Mouse (Mus musculus): ENCODE measurements around the gene 7420426K07Rik. TPM values are rescaled to one million over a fixed set of nuclear protein-coding genes. Genes with fewer than 3 reads are reported as not detected.

Gene 7420426K07Rik
- polyA plus RNA-seq, 1 experiment from 2014 or later: not detected

DNA sequence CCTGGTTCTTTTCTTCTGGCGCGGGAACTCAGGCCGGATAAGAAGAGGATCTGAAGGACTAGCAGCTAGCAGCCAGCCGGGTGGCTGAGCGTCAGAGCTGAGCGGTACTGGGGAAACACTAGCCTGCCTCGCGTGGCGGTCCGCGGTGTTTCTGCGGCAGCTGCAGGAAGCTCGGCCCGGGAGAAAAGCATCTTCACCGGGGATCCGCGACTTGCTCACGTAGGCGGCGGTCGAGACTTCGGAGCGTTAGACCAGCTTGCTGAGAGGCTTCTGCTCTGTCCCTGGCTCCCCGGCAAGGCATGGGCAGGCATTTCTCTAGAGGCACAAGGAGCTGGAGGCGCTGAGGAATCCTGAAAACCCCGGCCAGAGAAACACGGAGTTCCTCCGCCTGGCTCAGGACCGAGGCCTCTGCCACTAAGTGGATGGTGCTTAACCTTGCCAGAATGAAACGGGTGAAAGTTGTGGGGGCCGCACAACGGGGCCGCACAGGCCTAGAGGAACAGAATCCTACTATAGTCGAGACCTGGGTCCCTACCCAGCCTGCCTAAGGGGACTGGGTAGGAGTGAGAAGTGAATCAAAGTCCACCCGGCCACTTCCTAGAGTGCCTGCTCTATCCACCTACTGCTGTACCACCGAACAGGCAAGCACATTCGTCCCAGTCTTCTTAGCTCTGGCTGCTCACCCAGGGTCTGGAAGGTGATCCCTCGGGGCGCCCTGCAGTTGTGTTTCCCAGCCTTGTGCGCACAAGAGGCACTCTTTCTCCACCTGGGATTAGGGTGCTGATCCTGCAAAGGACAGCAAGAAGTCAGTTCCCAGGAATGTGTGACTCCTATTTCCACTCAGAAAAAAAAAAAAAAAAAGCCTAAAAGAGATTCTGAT lies 49.5 kb downstream of the 7420426K07Rik start:
- H3K27me3 ChIP-seq: peaks cover 92% of the 10 kb centered on the region
- no peak overlapping the region for H3K9ac ChIP-seq
- H3K9me3 ChIP-seq: no peaks in the 10 kb centered on the region
- WGBS: under 1% methylated on average over 40 of the region's 40 CpGs
- H3K4me1 ChIP-seq: peaks cover 40% of the 10 kb centered on the region
- H3K4me2 ChIP-seq (replicated peaks): peak overlapping the region; percentile 55
- no peak overlapping the region for H3K27ac ChIP-seq
- no peak for ATAC-seq (ENCODE audit: low FRiP score, low read depth)
- peak overlapping the region; percentile 34 for H3K4me3 ChIP-seq
- H3K36me3 ChIP-seq: no peaks in the 10 kb centered on the region

DNA sequence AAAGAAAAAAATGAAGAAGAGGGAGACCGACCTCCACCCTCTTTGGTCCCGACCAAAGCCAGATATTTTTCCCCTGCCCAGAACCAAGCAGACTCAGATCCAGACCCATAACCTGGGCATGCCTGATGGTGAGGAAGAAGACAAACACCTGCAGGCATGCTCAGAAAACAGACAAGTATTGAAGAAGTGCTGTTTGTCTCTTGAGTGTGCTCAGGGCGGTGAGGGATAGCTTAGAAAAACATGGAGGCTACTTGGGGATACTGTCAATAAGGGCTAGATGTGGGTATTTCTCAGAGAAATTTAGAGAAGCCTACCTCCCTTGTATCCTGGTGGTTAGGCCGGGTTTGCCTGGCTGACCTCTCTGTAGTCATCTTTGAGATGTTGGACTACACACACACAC lies 50.4 kb downstream of the 7420426K07Rik start:
- no peak overlapping the region for H3K4me2 ChIP-seq (replicated peaks)
- 4% methylated on average over 4 of the region's 4 CpGs for WGBS
- no peak overlapping the region for H3K27ac ChIP-seq
- H3K4me1 ChIP-seq: peaks cover 40% of the 10 kb centered on the region
- no peaks in the 10 kb centered on the region for H3K36me3 ChIP-seq
- no peaks in the 10 kb centered on the region for H3K9me3 ChIP-seq
- no peak overlapping the region for H3K4me3 ChIP-seq
- H3K27me3 ChIP-seq: peaks cover 95% of the 10 kb centered on the region
- H3K9ac ChIP-seq: no peak overlapping the region
- no peak for ATAC-seq (ENCODE audit: low FRiP score, low read depth)

DNA sequence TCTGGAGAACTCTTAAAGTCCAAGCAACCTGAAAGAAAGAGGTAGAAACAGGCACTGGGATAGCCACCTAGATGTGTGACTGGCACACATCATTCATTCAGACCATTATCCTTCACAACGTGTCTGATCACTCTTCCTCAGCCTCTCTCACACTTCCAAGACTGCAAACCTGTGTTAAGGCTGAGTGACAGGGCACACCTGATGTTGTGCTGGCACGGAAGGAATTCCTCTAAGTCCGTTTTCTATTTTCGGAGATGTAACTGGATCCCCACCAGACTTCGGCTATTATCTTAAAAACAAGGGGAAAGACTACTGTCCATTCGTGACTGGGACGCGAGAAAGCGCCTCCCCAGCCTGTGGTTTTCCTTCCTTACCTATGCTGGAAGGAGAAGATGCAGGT lies 50.9 kb downstream of the 7420426K07Rik start:
- 3% methylated on average over 9 of the region's 9 CpGs for WGBS
- H3K4me2 ChIP-seq (replicated peaks): no peak overlapping the region
- H3K36me3 ChIP-seq: no peaks in the 10 kb centered on the region
- H3K4me3 ChIP-seq: no peak overlapping the region
- no peak for ATAC-seq (ENCODE audit: low FRiP score, low read depth)
- peaks cover 96% of the 10 kb centered on the region for H3K27me3 ChIP-seq
- H3K4me1 ChIP-seq: peaks cover 40% of the 10 kb centered on the region
- no peak overlapping the region for H3K9ac ChIP-seq
- H3K9me3 ChIP-seq: no peaks in the 10 kb centered on the region
- no peak overlapping the region for H3K27ac ChIP-seq

Other genes with a start within 250 kb of the 7420426K07Rik start
- gene Prr23a1, start 60.6 kb upstream of the 7420426K07Rik start, polyA plus RNA-seq (2015; fragmentation: Nextera tagmentation; extraction: Ambion mirVana): not detected in 2 replicates
- gene Prr23a2, start 46.6 kb upstream of the 7420426K07Rik start, polyA plus RNA-seq (2015; fragmentation: Nextera tagmentation; extraction: Ambion mirVana): not detected in 2 replicates
- gene Prr23a3, start 38.4 kb upstream of the 7420426K07Rik start, polyA plus RNA-seq (2015; fragmentation: Nextera tagmentation; extraction: Ambion mirVana): 0.08 TPM in 1 of 2 replicates, not detected in the other
- gene Foxl2, start 52.2 kb downstream of the 7420426K07Rik start, polyA plus RNA-seq (2015; fragmentation: Nextera tagmentation; extraction: Ambion mirVana): not detected in 2 replicates
- 44.2 and 44.4 TPM in 2 replicates for gene Faim, start 83.3 kb downstream of the 7420426K07Rik start, polyA plus RNA-seq (2015; fragmentation: Nextera tagmentation; extraction: Ambion mirVana)
- gene Gm1123, start 132.6 kb downstream of the 7420426K07Rik start, polyA plus RNA-seq (2015; fragmentation: Nextera tagmentation; extraction: Ambion mirVana): 0.11 TPM in 1 of 2 replicates, not detected in the other
- 1.0 and 1.2 TPM in 2 replicates for gene Pik3cb, start 237.5 kb downstream of the 7420426K07Rik start, polyA plus RNA-seq (2015; fragmentation: Nextera tagmentation; extraction: Ambion mirVana)